Mouse (Mus musculus) G1E (cell line): ENCODE results near the gene Cdca4.

Source experiments
- CTCF ChIP-seq: IDR thresholded peaks from 2 replicates; pipeline ENCODE4 v1.5.1; 2012; ENCODE audit warnings: low read depth, low read length, inconsistent platforms, mixed read lengths
- POLR2AphosphoS5 ChIP-seq: IDR thresholded peaks from 2 replicates; pipeline ENCODE4 v1.6.1; 2012; ENCODE audit warnings: low read depth, low read length, inconsistent platforms; ENCODE audit not compliant: insufficient replicate concordance
- TAL1 ChIP-seq: conservative IDR thresholded peaks from 2 replicates; pipeline ENCODE4 v1.6.1; 2012; ENCODE audit warnings: low read depth, low read length, inconsistent platforms, mixed read lengths

DNA sequence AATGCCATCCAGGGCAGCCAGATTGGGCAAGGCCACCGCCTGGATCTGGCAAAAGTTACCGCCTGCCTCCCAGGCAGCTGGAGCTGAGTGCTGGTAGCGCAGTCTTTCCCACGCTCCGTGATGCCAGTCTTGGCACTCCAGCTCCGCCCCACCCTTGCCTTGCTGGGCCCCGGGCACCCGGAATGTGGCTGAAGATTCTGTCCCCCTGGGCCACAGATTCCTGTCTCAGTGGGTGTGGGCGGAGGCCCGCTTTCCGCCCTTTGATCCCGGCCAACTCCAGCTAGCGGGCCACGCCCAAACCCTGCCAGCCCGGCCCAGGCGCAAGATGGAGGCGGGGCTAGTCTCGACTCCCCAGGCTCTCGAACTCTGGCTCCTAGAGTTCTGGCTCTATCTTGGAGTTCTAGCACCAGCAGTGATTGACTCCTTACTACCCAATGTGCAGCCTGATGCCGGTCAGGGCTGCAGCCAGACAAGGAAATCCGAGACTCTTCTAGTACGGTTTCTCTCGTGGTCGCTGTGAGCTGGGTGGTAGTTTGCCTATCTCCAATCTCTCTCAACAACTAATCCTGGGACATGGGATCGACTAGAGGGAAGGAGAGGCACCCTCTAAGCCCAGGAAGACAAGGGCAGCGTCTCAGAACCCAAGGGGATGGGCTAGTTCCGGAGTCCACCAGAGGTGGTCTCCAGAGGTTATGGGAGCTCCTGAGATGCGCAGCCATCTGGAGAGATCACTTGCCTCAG, 47.3 kb upstream of the Cdca4 start:
- no peak for TF ChIP-seq CTCF
- no peak for TF ChIP-seq POLR2AphosphoS5
- no peak for TF ChIP-seq TAL1
